Mouse (Mus musculus) limb, embryonic 11.5 days (tissue): ENCODE measurements around the gene Ninj1. TPM values are rescaled to one million over a fixed set of nuclear protein-coding genes. Genes with fewer than 3 reads are reported as not detected.

Source experiments
- ATAC-seq: fragments of 200-750 bp; cut with Nextera tagmentation; 2 replicates; pipeline ENCODE4 v1.8.0; 2017; ENCODE audit warnings: low read depth; ENCODE audit not compliant: insufficient number of reproducible peaks, low FRiP score, low TSS enrichment
- DNase-seq: peaks from one replicate; pipeline ENCODE4 v3.0.0-alpha.2; 2015; ENCODE audit warnings: low spot score
- H3K27ac ChIP-seq: fragments of 300-500 bp; sonication (generic); replicated peaks from 2 replicates; pipeline ENCODE4 v1.5.1; 2014; ENCODE audit warnings: low read depth, mild to moderate bottlenecking, low read length
- H3K27me3 ChIP-seq: fragments of 300-500 bp; sonication (generic); 2 replicates; pipeline ENCODE4 v1.6.1; 2014; ENCODE audit warnings: mild to moderate bottlenecking, low read length, mixed read lengths; ENCODE audit not compliant: control insufficient read depth, insufficient read depth
- H3K36me3 ChIP-seq: fragments of 300-500 bp; sonication (generic); 2 replicates; pipeline ENCODE4 v1.6.1; 2014; ENCODE audit warnings: mild to moderate bottlenecking, low read length, moderate library complexity, mixed read lengths; ENCODE audit not compliant: control insufficient read depth, insufficient read depth
- H3K4me1 ChIP-seq: fragments of 300-500 bp; sonication (generic); 2 replicates; pipeline ENCODE4 v1.6.1; 2014; ENCODE audit warnings: low read length, mixed read lengths; ENCODE audit not compliant: control insufficient read depth, insufficient read depth
- H3K4me2 ChIP-seq: fragments of 300-500 bp; sonication (generic); 2 replicates; pipeline ENCODE4 v1.6.1; 2014; ENCODE audit warnings: low read depth, mild to moderate bottlenecking, moderate library complexity; ENCODE audit not compliant: severe bottlenecking
- H3K4me3 ChIP-seq: fragments of 300-500 bp; sonication (generic); 2 replicates; pipeline ENCODE4 v1.5.1; 2014; ENCODE audit warnings: low read depth, low read length
- H3K9ac ChIP-seq: fragments of 300-500 bp; sonication (generic); 2 replicates; pipeline ENCODE4 v1.6.1; 2014; ENCODE audit warnings: mild to moderate bottlenecking, low read length
- H3K9me3 ChIP-seq: fragments of 300-500 bp; sonication (generic); 2 replicates; pipeline ENCODE4 v1.6.1; 2016; ENCODE audit warnings: low read length; ENCODE audit not compliant: control insufficient read depth
- WGBS: fragments of 180-500 bp; shearing (Covaris S2); extraction: QIAGEN DNeasy Blood & Tissue Kit; methylation state at CpG from one replicate; pipeline ENCODE4 v1.1.7; 2014; 5-methylcytosine and 5-hydroxymethylcytosine counted together
- polyA plus RNA-seq: library from polyadenylated mRNA; unstranded; fragments of >200 nt; fragmentation: Nextera tagmentation; extraction: Ambion mirVana; gene quantifications from 2 replicates; pipeline ENCODE4 v1.2.1, GENCODE M21; 2014

Ninj1 gene
- polyA plus RNA-seq, 1 experiment from 2014 or later = 23.6 TPM

DNA sequence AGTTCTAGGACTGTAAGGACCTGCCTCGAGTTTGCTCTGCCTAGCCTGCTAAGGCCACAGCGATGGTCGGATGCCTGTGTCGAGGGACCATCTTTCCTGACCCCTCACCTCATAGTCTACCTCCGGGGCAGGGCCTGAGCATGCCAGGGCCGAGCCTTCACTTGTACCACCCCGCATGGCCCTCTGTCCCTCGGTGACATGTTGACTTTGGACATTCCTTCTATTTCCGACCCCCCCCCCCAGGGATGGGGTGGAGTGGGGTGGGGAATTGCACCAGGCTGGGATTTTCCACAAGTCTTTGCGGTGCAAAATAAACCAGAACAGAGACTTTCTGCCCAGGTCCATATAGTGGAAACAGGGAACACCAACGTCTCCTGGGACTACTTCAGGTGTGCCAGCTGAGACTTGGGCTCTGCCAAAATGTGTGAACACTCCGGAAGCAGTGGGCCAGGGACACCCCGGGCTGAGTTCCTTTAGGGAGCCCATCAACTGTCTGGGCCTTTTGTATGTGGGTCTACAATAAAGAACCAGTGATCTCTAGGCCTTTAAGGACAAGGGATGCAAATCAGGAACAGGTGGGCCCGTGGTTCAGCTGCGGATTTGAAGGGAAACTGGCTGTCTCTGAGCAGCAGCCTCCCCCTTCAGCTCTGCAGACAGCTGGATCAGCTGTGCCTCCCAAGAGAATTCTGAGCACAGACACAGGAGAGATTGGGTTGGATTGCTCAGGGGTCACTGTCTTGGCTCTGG is 1.1 kb downstream of the Ninj1 start:
- 20% methylated on average over 15 of the region's 15 CpGs for WGBS
- peaks cover 19% of the 10 kb centered on the region for H3K4me1 ChIP-seq
- H3K27ac ChIP-seq = no peak overlapping the region
- peak overlapping the region; percentile 72 for H3K4me3 ChIP-seq
- H3K9ac ChIP-seq = no peak overlapping the region
- no peaks in the 10 kb centered on the region for H3K36me3 ChIP-seq
- ATAC-seq (peak; percentile 21), DNase-seq (peak; percentile 54)
- no peaks in the 10 kb centered on the region for H3K9me3 ChIP-seq
- peak overlapping the region; percentile 100 for H3K4me2 ChIP-seq
- no peaks in the 10 kb centered on the region for H3K27me3 ChIP-seq

DNA sequence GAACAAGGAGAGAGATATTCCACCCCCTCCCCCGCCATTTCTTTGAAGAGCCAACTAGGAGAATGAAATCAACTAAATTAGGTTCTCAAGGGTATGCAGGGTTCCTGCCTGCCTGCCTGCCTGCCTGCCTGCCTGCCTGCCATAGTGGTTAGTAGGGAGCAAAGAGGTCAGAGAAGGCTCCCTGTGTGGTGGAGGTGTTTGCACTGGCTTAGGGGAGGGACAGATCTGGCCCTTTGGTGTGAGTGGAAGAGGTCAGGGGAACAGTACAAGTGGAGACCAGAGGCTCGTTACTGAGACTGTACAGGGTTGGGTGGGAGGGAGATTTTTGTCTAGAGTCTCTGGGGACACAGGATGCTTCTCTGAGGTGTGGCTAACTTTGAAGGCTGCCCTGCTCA is 1.7 kb downstream of the Ninj1 start:
- Histone ChIP-seq H3K4me3 (no peak overlapping the region), H3K36me3 (no peaks in the 10 kb centered on the region), H3K27ac (no peak overlapping the region), H3K4me1 (peaks cover 19% of the 10 kb centered on the region), H3K9me3 (no peaks in the 10 kb centered on the region), H3K4me2 (no peak overlapping the region), H3K9ac (no peak overlapping the region), H3K27me3 (no peaks in the 10 kb centered on the region)
- ATAC-seq = no peak
- WGBS = 42% methylated on average over 2 of the region's 2 CpGs
- DNase-seq = no peak

DNA sequence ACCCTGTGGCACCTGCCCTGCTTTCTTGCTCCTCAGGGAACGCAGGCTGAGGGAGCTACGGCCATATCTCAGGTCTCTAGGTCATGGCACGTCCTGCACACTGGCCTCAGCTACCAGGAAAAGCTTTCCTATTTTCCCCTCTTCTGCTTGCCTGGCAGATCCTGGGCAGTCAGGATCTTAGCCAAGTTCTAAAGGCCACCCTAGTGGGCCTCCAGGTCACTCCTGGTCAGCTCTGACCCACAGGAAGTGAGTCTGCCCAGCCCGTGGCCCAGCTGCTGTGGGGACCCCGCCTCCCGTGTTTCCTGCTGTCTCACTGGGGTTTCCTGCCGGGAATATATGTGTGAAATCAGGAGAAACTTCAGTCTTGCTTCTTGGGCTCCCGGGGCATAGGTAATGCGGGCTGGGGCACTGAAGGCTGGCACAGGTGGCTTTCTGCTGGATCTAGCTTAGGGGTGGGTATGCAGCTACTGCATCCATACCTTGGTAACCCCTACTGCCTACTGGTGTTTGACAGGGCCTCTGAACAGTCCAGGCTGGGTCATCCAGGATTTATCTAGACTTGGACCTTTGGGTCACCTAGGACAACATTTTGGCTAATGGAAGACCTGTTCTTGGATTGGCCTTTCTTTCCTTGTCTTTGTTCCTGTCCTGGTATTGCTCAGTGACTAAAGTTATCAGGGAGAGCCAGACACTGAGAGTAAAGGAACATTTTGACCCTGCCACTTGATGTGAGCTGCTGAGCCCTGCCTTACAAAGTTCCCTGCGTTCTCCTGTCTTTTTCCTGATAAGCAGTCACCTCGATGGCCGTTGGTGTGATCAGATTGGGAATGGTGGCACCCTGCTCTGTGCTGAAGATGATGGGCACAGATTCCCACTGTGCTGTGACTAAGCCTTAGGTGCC is 2.9 kb downstream of the Ninj1 start:
- Histone ChIP-seq H3K9me3 (no peaks in the 10 kb centered on the region), H3K4me1 (peaks cover 19% of the 10 kb centered on the region), H3K4me2 (no peak overlapping the region), H3K36me3 (no peaks in the 10 kb centered on the region), H3K27me3 (no peaks in the 10 kb centered on the region), H3K27ac (no peak overlapping the region), H3K9ac (no peak overlapping the region), H3K4me3 (no peak overlapping the region)
- DNase-seq = no peak
- ATAC-seq = no peak
- WGBS = 75% methylated on average over 12 of the region's 12 CpGs

DNA sequence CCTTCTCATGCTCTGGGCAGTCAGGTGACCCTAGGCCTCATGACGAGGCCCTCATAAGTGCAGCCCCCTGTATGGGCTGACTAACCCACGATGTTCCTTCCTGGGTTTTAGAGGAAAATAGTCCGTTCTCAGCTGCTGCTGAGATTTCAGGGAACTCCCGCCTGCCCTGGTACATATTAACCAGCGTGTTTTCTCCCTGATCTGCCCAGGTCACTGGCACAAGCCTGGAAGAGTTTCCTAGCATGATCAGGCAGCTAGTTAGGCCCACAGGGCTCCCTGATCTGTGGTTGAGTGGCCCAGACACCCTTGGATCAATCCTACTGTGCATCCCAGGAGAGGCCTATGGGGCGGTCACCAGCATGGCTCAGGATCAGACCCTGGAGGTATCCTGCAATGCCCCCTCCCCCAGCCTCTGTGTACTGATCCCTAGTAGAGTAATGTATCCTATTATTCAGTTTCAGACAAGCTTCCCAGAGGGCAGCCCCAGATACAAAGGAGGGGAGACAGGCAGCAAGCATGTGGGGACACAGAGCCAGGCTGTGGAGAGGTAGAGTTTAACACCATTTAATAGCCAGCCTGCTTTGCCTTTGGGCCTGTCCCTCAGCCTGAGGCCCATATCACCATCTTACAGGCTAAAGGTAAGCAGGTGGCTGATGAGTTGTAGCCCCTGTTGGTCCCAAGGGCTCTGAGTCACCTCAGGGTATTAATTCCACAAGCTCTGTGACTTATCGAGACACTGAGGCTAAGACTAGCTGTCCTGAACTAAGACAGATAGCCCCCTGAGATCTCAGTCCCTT is 3.8 kb downstream of the Ninj1 start:
- no peak for DNase-seq
- Histone ChIP-seq H3K36me3 (no peaks in the 10 kb centered on the region), H3K27me3 (no peaks in the 10 kb centered on the region), H3K9ac (no peak overlapping the region), H3K4me2 (no peak overlapping the region), H3K4me1 (peaks cover 19% of the 10 kb centered on the region), H3K4me3 (no peak overlapping the region), H3K9me3 (no peaks in the 10 kb centered on the region), H3K27ac (no peak overlapping the region)
- WGBS = 83% methylated on average over 7 of the region's 7 CpGs
- no peak for ATAC-seq

DNA sequence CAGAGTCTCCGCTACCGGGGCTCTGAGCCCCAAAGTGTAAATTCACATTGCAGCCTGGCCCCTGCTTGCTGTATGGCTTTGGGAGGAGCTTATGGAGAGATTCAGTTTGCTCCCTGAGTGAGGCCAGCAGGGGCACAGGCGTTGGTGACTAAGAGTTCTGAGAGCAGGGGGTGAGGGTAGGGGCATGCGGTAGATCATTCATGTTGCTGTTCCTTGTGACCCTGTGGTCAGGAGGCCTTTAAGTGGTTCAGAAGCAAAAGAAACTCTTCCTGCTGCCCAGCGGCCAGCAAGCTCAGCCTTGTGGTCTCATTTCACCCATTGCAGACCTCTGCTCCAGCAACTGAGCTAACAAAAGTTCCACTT is 4.4 kb downstream of the Ninj1 start:
- 54% methylated on average over 5 of the region's 5 CpGs for WGBS
- ATAC-seq (no peak), DNase-seq (no peak)
- no peaks in the 10 kb centered on the region for H3K27me3 ChIP-seq
- H3K4me1 ChIP-seq = peaks cover 18% of the 10 kb centered on the region
- no peaks in the 10 kb centered on the region for H3K36me3 ChIP-seq
- H3K27ac ChIP-seq = no peak overlapping the region
- H3K9me3 ChIP-seq = no peaks in the 10 kb centered on the region
- H3K4me3 ChIP-seq = no peak overlapping the region
- no peak overlapping the region for H3K4me2 ChIP-seq
- no peak overlapping the region for H3K9ac ChIP-seq

DNA sequence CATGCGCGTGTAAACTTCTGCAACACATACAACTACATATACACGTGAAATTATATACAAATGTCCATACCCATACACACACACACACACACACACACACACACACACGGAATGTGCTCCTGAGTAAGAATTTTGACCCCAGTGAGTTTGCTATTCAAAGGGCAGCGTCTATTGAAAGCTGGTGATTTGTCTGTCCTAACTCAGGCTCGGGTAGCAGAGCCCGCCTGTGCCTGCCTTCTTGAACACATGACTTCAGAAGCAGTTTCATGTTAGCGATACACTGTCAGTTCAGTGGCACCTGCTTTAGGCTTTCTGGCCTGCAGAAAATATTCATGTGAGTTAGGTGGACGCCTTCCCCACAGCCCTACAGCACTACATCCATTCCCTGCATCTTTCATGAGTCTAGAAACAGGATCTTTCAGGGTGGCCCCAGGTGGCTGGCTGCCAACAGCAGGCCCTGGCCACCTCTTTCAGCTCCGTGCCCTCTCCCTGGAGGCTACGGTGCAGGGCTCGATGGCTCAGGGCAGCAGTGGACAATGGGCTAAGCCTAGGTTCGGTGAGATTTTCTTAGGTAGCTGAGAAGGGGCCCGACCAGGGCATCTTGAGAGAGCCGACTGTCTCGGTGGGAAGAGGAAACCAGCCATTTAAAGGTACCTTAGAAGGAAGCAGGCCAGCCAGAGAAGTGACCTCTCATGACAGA is 5.0 kb downstream of the Ninj1 start:
- no peak for DNase-seq
- Histone ChIP-seq H3K4me2 (no peak overlapping the region), H3K27ac (no peak overlapping the region), H3K4me3 (no peak overlapping the region), H3K9me3 (no peaks in the 10 kb centered on the region), H3K36me3 (no peaks in the 10 kb centered on the region), H3K9ac (no peak overlapping the region), H3K27me3 (no peaks in the 10 kb centered on the region), H3K4me1 (peaks cover 13% of the 10 kb centered on the region)
- WGBS = 81% methylated on average over 16 of the region's 16 CpGs
- ATAC-seq = no peak

DNA sequence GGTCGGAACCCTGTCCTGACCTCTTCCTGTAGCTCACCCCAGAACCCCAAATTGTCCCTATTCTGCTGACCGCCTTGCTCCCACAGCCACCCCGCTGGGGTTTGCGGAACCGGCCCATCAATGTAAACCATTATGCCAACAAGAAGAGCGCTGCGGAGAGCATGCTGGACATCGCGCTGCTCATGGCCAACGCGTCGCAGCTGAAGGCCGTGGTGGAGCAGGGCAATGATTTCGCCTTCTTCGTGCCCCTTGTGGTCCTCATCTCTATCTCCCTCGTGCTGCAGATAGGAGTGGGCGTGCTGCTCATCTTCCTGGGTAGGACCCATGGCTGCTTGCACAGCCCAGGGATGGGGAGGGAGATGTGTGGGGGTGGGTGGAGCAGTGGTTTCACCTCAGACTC is 6.4 kb downstream of the Ninj1 start:
- WGBS = 96% methylated on average over 17 of the region's 17 CpGs
- H3K4me3 ChIP-seq = no peak overlapping the region
- no peaks in the 10 kb centered on the region for H3K27me3 ChIP-seq
- H3K9me3 ChIP-seq = no peaks in the 10 kb centered on the region
- no peak for DNase-seq
- H3K4me1 ChIP-seq = peaks cover 4% of the 10 kb centered on the region
- no peak overlapping the region for H3K4me2 ChIP-seq
- no peaks in the 10 kb centered on the region for H3K36me3 ChIP-seq
- no peak overlapping the region for H3K9ac ChIP-seq
- no peak overlapping the region for H3K27ac ChIP-seq
- ATAC-seq = no peak

DNA sequence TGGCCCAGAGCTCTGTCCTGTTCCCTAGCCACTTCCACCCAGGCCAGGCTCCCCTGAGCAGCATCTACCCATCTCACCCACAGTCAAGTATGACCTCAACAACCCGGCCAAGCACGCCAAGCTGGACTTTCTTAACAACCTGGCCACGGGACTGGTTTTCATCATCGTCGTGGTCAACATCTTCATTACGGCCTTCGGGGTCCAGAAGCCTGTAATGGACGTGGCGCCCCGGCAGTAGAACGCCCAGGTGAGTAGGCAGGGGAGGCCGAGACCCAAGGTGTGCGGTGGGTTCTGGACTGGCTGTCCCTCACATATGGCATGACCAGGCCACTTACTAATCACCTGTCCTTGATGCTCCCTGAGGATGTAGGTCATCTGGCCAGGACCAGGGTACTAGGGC is 7.5 kb downstream of the Ninj1 start:
- Histone ChIP-seq H3K27ac (no peak overlapping the region), H3K4me1 (peaks cover 3% of the 10 kb centered on the region; the same call in 1 of the 2 replicates), H3K27me3 (no peaks in the 10 kb centered on the region), H3K9me3 (no peaks in the 10 kb centered on the region), H3K4me2 (no peak overlapping the region), H3K9ac (no peak overlapping the region), H3K4me3 (no peak overlapping the region), H3K36me3 (no peaks in the 10 kb centered on the region)
- 91% methylated on average over 13 of the region's 13 CpGs for WGBS
- ATAC-seq = no peak
- DNase-seq = no peak
